Mouse (Mus musculus): ENCODE results near the gene Dffb.

Gene Dffb

DNA sequence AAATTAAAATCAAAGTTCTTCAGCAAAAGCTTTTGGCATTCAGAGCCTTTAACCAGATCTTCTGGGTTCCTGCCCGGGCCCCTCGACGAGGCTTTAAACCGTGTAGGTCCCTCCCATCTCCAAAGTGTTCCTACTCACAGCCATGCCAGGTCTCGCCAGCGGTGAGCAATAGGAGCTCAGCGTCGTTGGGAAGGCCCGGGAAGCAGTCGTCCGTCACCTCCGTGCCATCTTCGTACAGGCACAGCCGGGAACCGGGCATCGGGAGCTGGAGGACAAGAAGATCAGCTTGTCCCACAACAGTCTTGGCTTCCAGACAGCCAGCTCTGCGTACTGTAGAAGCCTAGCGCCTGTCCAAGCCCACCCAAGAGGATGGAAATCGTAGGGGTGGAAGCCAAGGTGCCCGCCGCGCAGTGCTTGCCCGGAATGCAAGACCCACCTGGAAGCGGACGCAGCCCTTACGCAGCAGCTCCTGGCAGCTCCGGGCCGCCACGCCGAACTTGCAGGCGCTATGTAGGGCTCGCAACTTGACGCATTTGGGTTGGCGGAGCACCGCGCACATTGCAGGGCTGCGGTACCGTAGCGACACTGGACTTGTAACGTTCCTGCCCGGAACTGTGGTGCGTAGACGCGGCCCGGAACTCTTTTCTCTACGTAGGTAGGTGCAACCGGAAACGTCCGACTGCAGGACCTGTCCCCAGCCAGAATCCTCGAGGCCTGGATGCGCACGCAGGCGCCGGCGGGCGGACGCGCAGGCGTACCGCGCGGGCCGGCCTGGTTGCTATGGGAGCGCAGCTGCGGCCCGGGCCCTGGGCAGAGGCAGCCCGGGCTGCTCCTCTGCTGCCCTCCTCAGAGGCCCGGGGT is at the start of gene Dffb, which contains the start of gene Cep104:
Gene Dffb (minus strand): TSS at position 696 of the 861 bp plus-strand sequence.
Gene Cep104 (plus strand): TSS at position 764 of the 861 bp plus-strand sequence.
- in situ Hi-C loops (cut with MboI, MseI) = loop anchor here (5.0 kb wide), 1 partner anchor 38 kb away; the partner anchor contains the start of gene Lrrc47

- in situ Hi-C loops (cut with MboI, MseI) = no loop called here
Observed at GRCm38 (mm10) chr4:154023754-154024601, 49.1 kb upstream of the Dffb start.

DNA sequence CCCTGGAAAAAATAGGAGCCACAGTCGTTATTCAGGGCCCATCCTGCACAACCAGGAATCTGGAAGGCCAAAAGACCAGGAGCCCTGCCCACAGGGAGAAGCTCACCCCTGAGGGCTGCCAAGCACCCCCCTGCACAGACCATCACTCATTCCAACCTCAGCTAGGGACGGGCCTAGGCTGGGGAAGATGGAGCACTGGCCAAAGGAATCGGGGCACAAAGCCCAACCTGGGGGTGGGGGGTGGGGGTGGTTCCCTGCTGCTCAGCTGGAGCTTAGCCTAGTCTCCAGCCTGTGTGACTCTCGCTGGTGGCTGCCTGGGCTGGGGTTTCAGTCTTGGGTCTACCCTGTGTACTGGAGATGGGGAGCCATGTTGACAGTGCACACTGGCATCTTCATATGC is 47.9 kb upstream of the Dffb start:
- in situ Hi-C loops (cut with MboI, MseI) = no loop called here

DNA sequence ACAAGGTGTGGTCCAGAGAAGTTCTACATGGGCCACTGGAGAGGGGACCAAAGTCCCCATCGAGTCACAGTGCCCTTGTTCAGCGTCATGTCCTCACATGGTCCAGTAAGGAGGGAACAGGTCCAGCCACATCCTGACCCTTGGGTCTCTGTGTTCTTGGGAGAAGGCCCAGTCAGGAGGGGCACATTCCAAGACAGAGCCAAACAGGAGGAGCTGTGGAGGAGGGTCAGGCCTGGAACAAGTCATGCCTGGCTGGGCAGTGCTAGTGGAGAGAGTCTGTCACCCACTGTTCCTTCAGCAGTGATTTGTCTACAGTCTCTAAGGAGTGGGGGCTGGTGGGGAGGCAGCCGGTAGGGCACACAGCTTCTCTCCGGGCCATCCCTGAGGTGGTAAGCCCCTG is 47.5 kb upstream of the Dffb start:
- in situ Hi-C loops (cut with MboI, MseI) = no loop called here

GRCm38 (mm10) chr4:154021432-154021831 is 46.5 kb upstream of the Dffb start:
- in situ Hi-C loops (cut with MboI, MseI) = no loop called here

GRCm38 (mm10) chr4:154019571-154019970 is 44.6 kb upstream of the Dffb start:
- in situ Hi-C loops (cut with MboI, MseI) = no loop called here

DNA sequence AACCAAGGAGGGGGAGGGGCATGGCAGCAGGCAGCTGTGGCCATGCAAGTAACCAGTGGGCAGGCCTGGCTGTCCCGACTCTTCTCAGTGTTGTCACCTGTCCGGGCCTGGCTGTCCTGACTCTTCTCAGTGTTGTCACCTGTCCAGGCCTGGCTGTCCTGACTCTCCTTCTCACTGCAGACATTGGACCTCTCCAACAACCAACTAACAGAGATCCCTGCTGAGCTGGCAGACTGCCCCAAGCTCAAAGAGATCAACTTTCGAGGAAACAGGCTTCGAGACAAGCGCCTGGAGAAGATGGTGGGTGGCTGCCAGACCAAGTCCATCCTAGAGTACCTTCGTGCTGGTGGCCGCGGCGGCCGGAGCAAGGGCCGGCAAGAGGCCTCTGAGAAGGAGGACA is 40.5 kb upstream of the Dffb start:
- in situ Hi-C loops (cut with MboI, MseI) = no loop called here

DNA sequence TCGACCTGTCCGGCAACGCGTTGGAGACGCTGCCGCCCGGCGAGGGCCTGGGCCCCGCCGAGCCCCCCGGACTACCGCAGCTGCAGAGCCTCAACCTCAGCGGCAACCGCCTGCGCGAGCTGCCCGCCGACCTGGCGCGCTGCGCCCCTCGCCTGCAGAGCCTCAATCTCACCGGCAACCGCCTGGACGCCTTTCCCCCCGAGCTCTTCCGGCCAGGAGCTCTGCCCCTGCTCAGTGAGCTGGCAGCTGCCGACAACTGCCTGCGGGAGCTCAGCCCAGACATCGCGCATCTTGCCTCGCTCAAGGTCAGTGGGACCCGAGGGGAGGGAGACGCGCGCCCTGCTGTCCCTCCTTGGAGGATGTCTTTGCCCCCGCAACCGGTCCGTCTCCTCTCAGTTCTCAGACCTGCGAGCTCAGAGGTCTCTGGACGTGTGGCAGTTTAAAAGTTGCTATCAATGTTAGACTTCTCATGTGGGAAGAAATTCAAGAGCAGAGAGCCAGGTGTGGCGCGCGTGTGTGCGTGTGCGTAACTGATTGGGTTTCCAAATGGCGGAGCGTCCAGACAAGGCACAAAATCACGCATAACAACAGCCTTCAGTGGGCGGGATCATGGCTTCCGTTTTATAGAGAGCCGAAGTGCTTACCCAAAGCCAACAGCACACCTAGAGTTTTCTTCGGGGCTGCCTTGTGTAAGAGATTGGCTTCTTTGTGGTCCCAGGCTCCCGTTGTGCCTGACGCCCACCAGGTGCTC is 37.4 kb upstream of the Dffb start:
- in situ Hi-C loops (cut with MboI, MseI) = loop anchor here (5.0 kb wide), 1 partner anchor 40 kb away; no protein-coding TSS in a partner anchor

DNA sequence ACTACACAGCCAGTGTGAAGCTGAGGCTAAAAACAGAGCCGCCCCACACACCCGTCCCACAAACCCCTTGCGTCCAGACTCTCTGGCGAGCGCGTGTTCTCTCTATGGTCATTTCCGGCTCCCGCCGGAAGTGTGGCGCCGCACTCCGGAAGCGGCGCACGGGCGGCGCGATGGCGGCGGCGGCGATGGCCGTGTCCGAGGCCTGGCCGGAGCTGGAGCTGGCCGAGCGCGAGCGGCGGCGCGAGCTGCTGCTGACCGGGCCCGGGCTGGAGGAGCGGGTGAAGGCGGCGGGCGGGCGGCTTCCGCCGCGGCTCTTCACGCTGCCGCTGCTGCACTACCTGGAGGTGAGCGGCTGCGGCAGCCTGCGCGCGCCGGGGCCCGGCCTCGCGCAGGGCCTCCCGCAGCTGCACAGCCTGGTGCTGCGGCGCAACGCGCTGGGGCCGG is 36.7 kb upstream of the Dffb start, which contains the start of gene Lrrc47:
Gene Lrrc47 (plus strand): TSS at position 86 of the 444 bp plus-strand sequence.
- in situ Hi-C loops (cut with MboI, MseI) = loop anchor here (5.0 kb wide), 1 partner anchor 39 kb away; no protein-coding TSS in a partner anchor

- in situ Hi-C loops (cut with MboI, MseI) = loop anchor here (5.0 kb wide), 1 partner anchor 39 kb away; no protein-coding TSS in a partner anchor
Observed at GRCm38 (mm10) chr4:154010907-154011645, 36.1 kb upstream of the Dffb start.

GRCm38 (mm10) chr4:154007759-154008158 is 32.8 kb upstream of the Dffb start:
- in situ Hi-C loops (cut with MboI, MseI) = no loop called here

DNA sequence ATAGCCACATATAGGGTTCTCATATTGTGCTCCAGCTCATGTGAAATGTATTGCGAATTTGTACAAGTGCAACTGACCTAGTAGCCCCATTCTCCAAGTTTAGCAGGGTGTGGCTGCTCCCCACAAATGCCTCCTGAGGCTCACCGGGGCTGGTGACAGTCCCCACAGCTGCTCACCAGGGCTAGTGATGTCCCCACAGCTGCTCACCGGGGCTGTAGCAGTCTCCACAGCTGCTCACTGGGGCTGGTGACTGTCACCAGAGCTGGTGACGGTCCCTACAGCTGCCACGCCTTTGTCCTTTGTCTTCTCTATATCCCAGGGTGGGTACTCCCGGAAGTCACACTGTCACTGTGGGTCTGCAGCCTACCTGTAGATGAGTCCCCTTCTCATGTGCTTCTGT is 31.3 kb upstream of the Dffb start:
- in situ Hi-C loops (cut with MboI, MseI) = no loop called here

- in situ Hi-C loops (cut with MboI, MseI) = no loop called here
Observed at GRCm38 (mm10) chr4:154005488-154005887, 30.6 kb upstream of the Dffb start.

GRCm38 (mm10) chr4:153993505-153993904 is 18.6 kb upstream of the Dffb start:
- in situ Hi-C loops (cut with MboI, MseI) = no loop called here

- in situ Hi-C loops (cut with MboI, MseI) = no loop called here
Observed at GRCm38 (mm10) chr4:153992715-153993114, 17.8 kb upstream of the Dffb start.

GRCm38 (mm10) chr4:153980470-153980869 is 5.5 kb upstream of the Dffb start:
- in situ Hi-C loops (cut with MboI, MseI) = no loop called here

DNA sequence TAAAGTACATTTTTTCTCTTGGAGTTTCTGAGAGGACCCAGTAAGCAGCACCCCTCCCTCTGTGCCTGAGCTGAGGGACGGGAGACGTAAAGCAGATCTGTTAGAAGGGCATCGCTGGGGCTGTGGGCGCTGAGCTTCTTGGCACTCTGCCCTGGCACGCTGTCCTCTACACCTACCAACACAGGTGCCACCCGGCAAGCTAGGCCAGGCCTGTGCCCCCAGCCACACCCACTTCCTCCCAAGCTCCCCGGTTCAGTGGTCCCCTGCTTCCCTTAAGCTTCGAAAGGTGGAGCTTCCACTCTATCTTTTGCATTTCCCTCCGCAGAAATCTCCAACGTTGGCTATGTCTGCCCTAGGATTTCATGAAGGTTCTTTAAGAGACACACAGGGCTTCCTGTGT is 4.3 kb upstream of the Dffb start:
- in situ Hi-C loops (cut with MboI, MseI) = no loop called here

DNA sequence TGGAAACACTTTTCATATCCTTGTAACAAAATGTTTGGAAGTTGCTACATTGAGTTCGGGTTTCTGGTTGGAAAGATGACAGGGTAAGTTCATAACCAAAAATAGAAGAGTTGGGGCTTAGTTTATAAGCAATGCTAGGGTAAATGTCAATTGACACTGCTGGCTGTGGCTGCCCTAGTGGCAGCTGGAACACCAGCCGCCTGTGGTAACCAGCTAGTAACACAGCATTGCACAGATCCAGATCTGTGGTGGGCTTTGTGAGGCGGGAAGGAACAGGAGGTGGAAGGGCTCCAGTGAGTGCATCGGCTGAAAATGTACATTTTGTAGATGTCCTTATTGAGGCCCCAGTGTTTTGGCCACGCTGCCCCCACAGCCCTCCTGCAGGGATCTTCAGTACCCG is 842 bp upstream of the Dffb start:
- in situ Hi-C loops (cut with MboI, MseI) = no loop called here

- in situ Hi-C loops (cut with MboI, MseI) = no loop called here
Observed at GRCm38 (mm10) chr4:153975292-153975662, 351 bp upstream of the Dffb start.

DNA sequence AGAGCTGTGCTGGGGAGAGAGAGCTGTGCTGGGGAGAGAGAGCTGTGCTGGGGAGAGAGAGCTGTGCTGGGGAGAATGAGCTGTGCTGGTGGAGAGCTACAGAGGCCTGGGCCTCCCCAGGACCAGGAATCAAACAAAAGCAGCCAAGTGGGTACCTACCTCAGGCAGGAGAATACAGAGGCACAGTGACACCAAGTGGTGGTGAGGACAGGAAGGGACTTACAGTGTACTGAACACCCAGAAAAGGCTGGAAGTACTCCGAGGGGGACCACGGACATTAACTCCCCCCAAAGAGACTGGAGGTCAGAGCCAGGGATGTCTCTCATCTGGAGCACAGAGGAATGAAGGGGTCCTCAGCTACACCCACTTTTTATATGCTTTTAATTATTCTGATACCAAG is 6.9 kb downstream of the Dffb start:
- in situ Hi-C loops (cut with MboI, MseI) = no loop called here

GRCm38 (mm10) chr4:153967556-153967955 is 7.4 kb downstream of the Dffb start:
- in situ Hi-C loops (cut with MboI, MseI) = no loop called here

All from T-helper 1 cell (primary cell).